In the genomic region with DNA sequence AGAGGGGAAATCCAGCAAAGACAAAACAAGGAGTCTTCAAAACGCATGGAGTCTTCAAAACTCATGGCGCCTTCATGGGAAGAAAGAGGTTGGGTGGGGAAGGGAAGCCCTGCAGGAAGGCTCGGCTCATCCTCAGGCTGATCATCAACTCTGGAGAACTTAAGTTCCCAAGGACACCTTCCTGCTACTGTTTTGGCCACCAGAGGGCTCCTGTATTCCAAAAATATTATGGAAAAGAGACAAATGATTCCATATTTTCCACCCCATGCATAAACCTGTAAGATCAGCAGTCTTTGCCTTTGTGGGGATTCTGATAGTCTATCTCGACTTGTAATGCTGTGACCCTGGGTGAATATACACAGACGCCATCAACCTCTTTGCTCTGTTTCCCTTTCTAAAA, we compare ENCODE assay signal across 10 mouse cellular contexts.
DNase-seq lines count a peak whose midpoint lies in the region; ATAC-seq and TF ChIP-seq lines count a peak whose summit lies in the region.
"Had no signal": no experiment of that assay in that cellular context is flagged by ENCODE, and none has a peak within 500 bp of the region (broad histone marks: within the 10 kb centered on the region; RNA-seq: fewer than 3 reads in every experiment).

No protein-coding gene starts in this region.

- ATAC-seq in hindbrain, embryonic 14.5 days (ENCODE audit: low FRiP score), result no peak
- no peak for ATAC-seq in limb, embryonic 11.5 days (ENCODE audit: insufficient number of reproducible peaks, low FRiP score, low TSS enrichment, low read depth)

- H3K27me3 ChIP-seq in hindbrain, embryonic 14.5 days (ENCODE audit: control insufficient read depth, insufficient read depth, low read length), result no peaks in the 10 kb centered on the region
- no peaks in the 10 kb centered on the region for H3K27me3 ChIP-seq in limb, embryonic 11.5 days (ENCODE audit: control insufficient read depth, insufficient read depth, low read length)

- no peak overlapping the region for H3K9ac ChIP-seq in hindbrain, embryonic 14.5 days
- no peak overlapping the region for H3K9ac ChIP-seq in limb, embryonic 11.5 days (ENCODE audit: low read length)
- H3K9ac ChIP-seq: midbrain, embryonic 12.5 days had no signal

- no peak overlapping the region for H3K4me2 ChIP-seq in hindbrain, embryonic 14.5 days (replicated peaks)
- H3K4me2 ChIP-seq in limb, embryonic 11.5 days (ENCODE audit: low read depth, severe bottlenecking), result no peak overlapping the region
- H3K4me2 ChIP-seq: midbrain, embryonic 12.5 days had no signal

- H3K4me3 ChIP-seq in gastrocnemius, adult 2 months, result no peak overlapping the region
- H3K4me3 ChIP-seq in hindbrain, embryonic 14.5 days (replicated peaks; ENCODE audit: low read length), result no peak overlapping the region
- H3K4me3 ChIP-seq in limb, embryonic 11.5 days (ENCODE audit: low read depth, low read length), result no peak overlapping the region
- H3K4me3 ChIP-seq: erythroblast, embryonic 14.5 days; midbrain, embryonic 12.5 days had no signal

- no peaks in the 10 kb centered on the region for H3K9me3 ChIP-seq in hindbrain, embryonic 14.5 days (ENCODE audit: control insufficient read depth, low read length)
- H3K9me3 ChIP-seq in limb, embryonic 11.5 days (ENCODE audit: control insufficient read depth, low read length), result no peaks in the 10 kb centered on the region
- H3K9me3 ChIP-seq: midbrain, embryonic 12.5 days had no signal

- WGBS in hindbrain, embryonic 14.5 days, result 39% methylated on average over 5 of the region's 5 CpGs
- 62% methylated on average over 5 of the region's 5 CpGs for WGBS in limb, embryonic 11.5 days

- DNase-seq in gastrocnemius, adult 2 months, result peak; percentile 47
- DNase-seq in gastrocnemius, postnatal 25 days, result no peak
- DNase-seq in ES-CJ7 (ENCODE audit: low read depth, low spot score), result peak; percentile 17
- DNase-seq in embryo, embryonic 10 days (ENCODE audit: low spot score), result peak; percentile 54
- peak; percentile 76 for DNase-seq in hindbrain, embryonic 14.5 days (ENCODE audit: low spot score)
- peak; percentile 54 for DNase-seq in limb, embryonic 11.5 days (ENCODE audit: low spot score)
- DNase-seq in retina, embryonic 14.5 days (ENCODE audit: low spot score), result peak; percentile 72
- DNase-seq in spleen, adult 18-20 months, result no peak

- H3K4me1 ChIP-seq in hindbrain, embryonic 14.5 days (replicated peaks; ENCODE audit: control insufficient read depth, insufficient read depth, low read length), result peaks cover 11% of the 10 kb centered on the region; the same call in 1 of the 2 replicates
- peaks cover 11% of the 10 kb centered on the region for H3K4me1 ChIP-seq in limb, embryonic 11.5 days (ENCODE audit: control insufficient read depth, insufficient read depth, low read length)

- peak; percentile 77 for TF ChIP-seq CTCF in gastrocnemius, adult 2 months (IDR thresholded peaks at IDR 0.05)

- no peaks in the 10 kb centered on the region for H3K36me3 ChIP-seq in hindbrain, embryonic 14.5 days (replicated peaks; ENCODE audit: control insufficient read depth, insufficient read depth)
- H3K36me3 ChIP-seq in limb, embryonic 11.5 days (ENCODE audit: control insufficient read depth, insufficient read depth, low read length), result no peaks in the 10 kb centered on the region
- H3K36me3 ChIP-seq: midbrain, embryonic 12.5 days had no signal

- intact Hi-C loops in gastrocnemius, adult 2 months (cut with DNase I), result loop anchor here (1.0 to 5.0 kb wide), 3 partner anchors 34 to 122 kb away; partner anchors contain the start of gene Parp11

- no peak overlapping the region for H3K27ac ChIP-seq in gastrocnemius, adult 2 months
- H3K27ac ChIP-seq in hindbrain, embryonic 14.5 days, result no peak overlapping the region
- no peak overlapping the region for H3K27ac ChIP-seq in limb, embryonic 11.5 days (replicated peaks; ENCODE audit: low read depth, low read length)
- H3K27ac ChIP-seq: midbrain, embryonic 12.5 days had no signal

Comparison
In these comparisons a context has a peak if more than half of its experiments do, and no peak if none do; other contexts are left out.
1. DNase-seq: peak in gastrocnemius, adult 2 months (single experiment), ES-CJ7 (single experiment), embryo, embryonic 10 days (single experiment), hindbrain, embryonic 14.5 days (single experiment), limb, embryonic 11.5 days (single experiment) and retina, embryonic 14.5 days (single experiment); none in gastrocnemius, postnatal 25 days (single experiment) and spleen, adult 18-20 months (0 of 2).